Mouse (Mus musculus) cerebellum, postnatal 4 days (tissue): ENCODE results near the gene Sprr2a3.
"Not testable (repeated sequence)": the region's sequence is repeated elsewhere in the genome, so short reads cannot be mapped to it uniquely, and the experiment has no call there.

Experiments used
- DNase-seq, 2 experiments: peaks; one replicate each; pipeline ENCODE4 v3.0.0; 2022; ENCODE audit warnings: low spot score in 2 of 2, mixed read lengths in 1 of 2

Gene Sprr2a3

GRCm38 (mm10) chr3:92285101-92285500 lies at the start of gene Sprr2a3:
Gene Sprr2a3, plus strand, starts transcription at chr3:92285417.
- DNase-seq = not testable (repeated sequence)

GRCm38 (mm10) chr3:92236463-92237189 lies 48.6 kb upstream of the Sprr2a3 start:
- not testable (repeated sequence) for DNase-seq

GRCm38 (mm10) chr3:92238736-92239135 lies 46.5 kb upstream of the Sprr2a3 start:
- not testable (repeated sequence) for DNase-seq

- not testable (repeated sequence) for DNase-seq
These were observed 46.0 kb upstream of the Sprr2a3 start for GRCm38 (mm10) chr3:92239197-92239596.

- not testable (repeated sequence) for DNase-seq
These were observed 40.4 kb upstream of the Sprr2a3 start for GRCm38 (mm10) chr3:92244833-92245232.

GRCm38 (mm10) chr3:92246245-92246644 lies 39.0 kb upstream of the Sprr2a3 start:
- not testable (repeated sequence) for DNase-seq

- DNase-seq = not testable (repeated sequence)
These were observed 36.7 kb upstream of the Sprr2a3 start for GRCm38 (mm10) chr3:92248494-92248893.

GRCm38 (mm10) chr3:92250450-92250849 lies 34.8 kb upstream of the Sprr2a3 start:
- not testable (repeated sequence) for DNase-seq

- DNase-seq = not testable (repeated sequence)
These were observed 31.4 kb upstream of the Sprr2a3 start for GRCm38 (mm10) chr3:92253860-92254259.

- DNase-seq = not testable (repeated sequence)
These were observed 26.7 kb upstream of the Sprr2a3 start for GRCm38 (mm10) chr3:92258526-92258925.

- DNase-seq = not testable (repeated sequence)
These were observed 21.8 kb upstream of the Sprr2a3 start for GRCm38 (mm10) chr3:92263462-92263861.

- DNase-seq = not testable (repeated sequence)
These were observed 13.7 kb upstream of the Sprr2a3 start for GRCm38 (mm10) chr3:92271414-92271985.

GRCm38 (mm10) chr3:92273504-92273903 lies 11.7 kb upstream of the Sprr2a3 start:
- not testable (repeated sequence) for DNase-seq

- DNase-seq = not testable (repeated sequence)
These were observed 11.2 kb upstream of the Sprr2a3 start for GRCm38 (mm10) chr3:92274018-92274417.

- DNase-seq = not testable (repeated sequence)
These were observed 5.6 kb upstream of the Sprr2a3 start for GRCm38 (mm10) chr3:92279663-92280062.

- DNase-seq = not testable (repeated sequence)
These were observed 4.1 kb upstream of the Sprr2a3 start for GRCm38 (mm10) chr3:92280963-92281606.

- DNase-seq = not testable (repeated sequence)
These were observed 3.3 kb downstream of the Sprr2a3 start for GRCm38 (mm10) chr3:92288489-92288888.

GRCm38 (mm10) chr3:92307406-92307805 lies 22.2 kb downstream of the Sprr2a3 start:
- no peak for DNase-seq

GRCm38 (mm10) chr3:92316320-92316719 lies 31.1 kb downstream of the Sprr2a3 start, which contains the start of gene Sprr2b:
Gene Sprr2b, plus strand, starts transcription at chr3:92316620.
- DNase-seq = no peak

GRCm38 (mm10) chr3:92317384-92317783 lies 32.2 kb downstream of the Sprr2a3 start:
- no peak for DNase-seq

- no peak for DNase-seq
These were observed 51.1 kb downstream of the Sprr2a3 start for GRCm38 (mm10) chr3:92336278-92336677.

GRCm38 (mm10) chr3:92338840-92339239 lies 53.6 kb downstream of the Sprr2a3 start, which contains the start of gene Sprr2d:
Gene Sprr2d, plus strand, starts transcription at chr3:92339140.
- DNase-seq = no peak
